Mouse (Mus musculus) cerebellum, adult 2 months (tissue): ENCODE data around the gene Astn1.

ENCODE experiments used
- CTCF ChIP-seq: fragments of 200-500 bp; IDR thresholded peaks from 2 replicates; pipeline ENCODE4 v1.5.1; 2011; ENCODE audit warnings: low read depth, mild to moderate bottlenecking, control low read depth, low read length, moderate library complexity, borderline replicate concordance; ENCODE audit not compliant: insufficient read depth
- POLR2A ChIP-seq: fragments of 200-500 bp; IDR thresholded peaks from 2 replicates; pipeline ENCODE4 v1.6.1; 2011; ENCODE audit warnings: low read length, control low read depth, borderline replicate concordance; ENCODE audit not compliant: insufficient read depth

DNA sequence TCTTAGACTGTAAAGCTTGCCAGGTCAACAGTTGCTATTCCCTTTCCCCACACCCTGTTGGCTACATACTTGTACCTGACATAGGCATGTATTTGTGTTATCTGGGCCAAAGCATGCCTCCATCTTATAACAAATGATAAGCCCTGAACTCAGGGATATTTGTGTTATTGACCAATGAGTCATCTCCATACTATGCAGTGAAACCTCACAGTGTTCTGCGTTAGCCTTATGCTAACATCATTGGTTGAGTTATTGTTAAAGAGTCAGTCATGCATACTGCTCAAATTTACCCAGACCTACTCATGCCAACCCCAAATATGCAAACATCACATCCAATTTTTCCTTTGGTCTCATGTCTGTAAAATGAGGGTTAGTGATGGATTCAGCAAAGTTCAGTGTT, 339.3 kb downstream of the Astn1 start:
- no peak for TF ChIP-seq CTCF
- no peak for TF ChIP-seq POLR2A
